Mouse (Mus musculus) kidney, adult 2 months (tissue): ENCODE measurements around the gene Ccser2.

Experiments
- CTCF ChIP-seq: fragments of 200-500 bp; conservative IDR thresholded peaks from 2 replicates; pipeline ENCODE4 v1.5.1; 2011; ENCODE audit warnings: low read depth, mild to moderate bottlenecking, control low read depth, low read length, moderate library complexity, mixed read lengths; ENCODE audit not compliant: insufficient read depth, insufficient read length
- POLR2A ChIP-seq: fragments of 200-500 bp; IDR thresholded peaks from one replicate; pipeline ENCODE4 v1.6.1; 2011; ENCODE audit warnings: low read depth, low read length, control low read depth

- TF ChIP-seq CTCF (0 out of 2 replicates have a peak, but pooled peaks have one; percentile 18), POLR2A (no peak)
These were observed 31.3 kb downstream of the Ccser2 start for GRCm38 (mm10) chr14:36937080-36937878.
